Mouse (Mus musculus) midbrain, embryonic 13.5 days (tissue): ENCODE results near the gene Lefty1. TPM values are rescaled to one million over a fixed set of nuclear protein-coding genes. Genes with fewer than 3 reads are reported as not detected.

ENCODE experiments used
- ATAC-seq: fragments of 200-750 bp; cut with Nextera tagmentation; 2 replicates; pipeline ENCODE4 v1.8.0; 2017; ENCODE audit warnings: mild to moderate bottlenecking, moderate TSS enrichment, moderate library complexity
- H3K27ac ChIP-seq: fragments of 300-500 bp; sonication (generic); 2 replicates; pipeline ENCODE4 v1.5.1; 2015; ENCODE audit warnings: inconsistent platforms, mild to moderate bottlenecking, moderate library complexity
- H3K27me3 ChIP-seq: fragments of 300-500 bp; sonication (generic); 2 replicates; pipeline ENCODE4 v1.6.1; 2015; ENCODE audit warnings: mild to moderate bottlenecking, inconsistent platforms
- H3K36me3 ChIP-seq: fragments of 300-500 bp; sonication (generic); 2 replicates; pipeline ENCODE4 v1.6.1; 2015; ENCODE audit warnings: mild to moderate bottlenecking, inconsistent platforms
- H3K4me1 ChIP-seq: fragments of 300-500 bp; sonication (generic); replicated peaks from 2 replicates; pipeline ENCODE4 v1.6.1; 2015; ENCODE audit warnings: inconsistent platforms
- H3K4me2 ChIP-seq: fragments of 300-500 bp; sonication (generic); replicated peaks from 2 replicates; pipeline ENCODE4 v1.6.1; 2015; ENCODE audit warnings: moderate library complexity, mild to moderate bottlenecking, inconsistent platforms
- H3K4me3 ChIP-seq: fragments of 300-500 bp; sonication (generic); replicated peaks from 2 replicates; pipeline ENCODE4 v1.5.1; 2015; ENCODE audit warnings: mild to moderate bottlenecking, inconsistent platforms
- H3K9ac ChIP-seq: fragments of 300-500 bp; sonication (generic); replicated peaks from 2 replicates; pipeline ENCODE4 v1.6.1; 2015; ENCODE audit warnings: mild to moderate bottlenecking, inconsistent platforms
- H3K9me3 ChIP-seq: fragments of 300-500 bp; sonication (generic); 2 replicates; pipeline ENCODE4 v1.6.1; 2016; ENCODE audit warnings: mild to moderate bottlenecking, inconsistent platforms
- WGBS: fragments of 180-500 bp; shearing (Covaris S2); methylation state at CpG from one replicate; pipeline ENCODE4 v1.1.7; 2015; 5-methylcytosine and 5-hydroxymethylcytosine counted together
- polyA plus RNA-seq: library from polyadenylated mRNA; unstranded; fragments of >200 nt; fragmentation: Nextera tagmentation; extraction: Ambion mirVana; gene quantifications from 2 replicates; pipeline ENCODE4 v1.2.1, GENCODE M21; 2015

Lefty1 gene
- polyA plus RNA-seq, 1 experiment from 2014 or later = not detected

DNA sequence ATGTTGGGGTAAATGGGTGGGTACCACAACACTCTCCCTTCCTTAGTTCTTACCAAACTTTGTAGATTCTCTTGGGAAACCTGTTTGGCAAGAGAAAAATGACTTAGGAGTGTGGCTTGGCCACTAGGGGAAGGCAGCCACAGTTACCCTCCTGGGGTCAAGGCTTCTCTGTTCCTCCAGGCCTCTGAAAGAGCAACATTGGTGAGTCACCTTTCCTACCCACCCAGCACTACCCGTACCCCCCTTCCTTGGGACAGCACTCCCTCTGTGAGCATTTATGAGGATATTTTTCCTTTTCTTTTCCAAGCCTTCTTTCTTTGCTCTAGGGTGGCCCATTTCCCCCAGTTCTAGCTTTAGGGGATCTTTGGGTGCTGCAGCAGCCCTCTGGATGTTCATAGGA, 9.1 kb downstream of the Lefty1 start:
- Histone ChIP-seq H3K4me3 (no peak overlapping the region), H3K4me2 (no peak overlapping the region), H3K9me3 (no peaks in the 10 kb centered on the region), H3K27me3 (peaks cover 59% of the 10 kb centered on the region), H3K4me1 (peaks cover 25% of the 10 kb centered on the region), H3K27ac (no peak overlapping the region), H3K36me3 (no peaks in the 10 kb centered on the region), H3K9ac (no peak overlapping the region)
- 68% methylated on average over 1 of the region's 1 CpGs for WGBS
- no peak for ATAC-seq

DNA sequence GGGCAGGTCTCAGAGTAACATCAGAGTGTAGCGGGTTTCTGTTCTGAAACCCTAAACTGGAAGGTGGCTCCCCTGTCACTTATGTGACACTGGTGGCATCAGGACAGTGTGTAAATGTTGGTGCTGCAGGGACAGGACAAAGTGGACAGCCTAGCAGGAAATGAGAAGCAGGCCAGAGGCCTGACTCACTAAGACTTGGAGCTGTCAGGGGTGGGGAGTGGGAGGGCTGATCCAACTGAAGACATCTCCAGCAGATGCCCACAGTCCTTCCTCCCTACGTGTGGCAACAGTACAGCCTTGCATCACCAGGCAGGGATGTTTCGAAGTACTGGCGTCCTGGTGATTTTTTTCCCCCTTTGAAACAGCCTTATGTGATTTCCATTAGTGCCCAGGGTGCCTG, 9.7 kb downstream of the Lefty1 start:
- ATAC-seq = no peak
- H3K27me3 ChIP-seq = peaks cover 59% of the 10 kb centered on the region

DNA sequence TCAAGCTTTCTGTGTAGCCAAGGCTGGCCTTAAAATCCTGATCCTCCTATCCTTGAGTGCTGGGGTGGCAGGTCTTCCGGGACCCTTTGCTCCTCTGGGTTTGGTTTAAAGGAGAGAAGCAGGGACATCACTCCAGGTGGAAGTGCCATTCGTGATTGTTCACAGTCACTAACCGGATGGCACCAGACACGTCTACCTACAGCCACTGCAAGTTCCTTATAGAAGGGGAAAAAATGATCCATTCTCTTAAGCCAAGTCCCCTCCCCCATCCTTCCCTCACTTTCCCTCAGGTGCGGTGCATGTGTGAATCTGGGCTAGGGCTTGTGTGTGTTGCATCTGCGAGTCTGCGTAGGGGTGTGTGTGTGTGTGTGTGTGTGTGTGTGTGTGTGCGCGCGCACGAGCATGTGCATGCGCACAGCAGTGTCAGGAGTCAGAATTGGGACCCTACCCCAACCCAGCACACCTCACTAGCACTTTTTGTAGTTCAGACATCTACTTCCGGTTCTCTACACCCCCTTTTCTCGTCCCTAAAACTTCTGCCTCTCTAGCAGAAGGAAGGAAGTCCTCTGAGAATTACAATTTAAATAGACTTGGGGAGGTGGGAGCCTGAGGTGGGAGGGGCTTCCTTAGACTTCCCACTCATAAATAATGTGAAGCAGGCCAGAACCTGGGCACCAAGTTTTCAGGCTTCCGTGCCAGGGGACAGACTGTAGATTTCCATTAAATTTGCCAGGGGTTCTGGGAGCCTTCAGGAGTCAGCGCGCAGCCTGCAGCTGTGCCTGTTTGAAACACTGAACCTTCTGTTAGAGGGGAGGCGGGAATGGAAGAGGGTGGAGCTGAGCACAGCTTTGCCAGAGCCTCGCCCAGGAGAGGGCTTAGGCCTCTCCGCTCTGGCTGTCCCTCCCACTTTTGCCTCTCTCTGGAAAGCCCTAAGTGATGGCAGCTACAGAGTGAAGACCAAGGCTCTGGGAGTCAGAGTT, 10.5 kb downstream of the Lefty1 start:
- Histone ChIP-seq H3K36me3 (no peaks in the 10 kb centered on the region), H3K4me3 (no peak overlapping the region), H3K9ac (no peak overlapping the region), H3K4me1 (peaks cover 25% of the 10 kb centered on the region), H3K27me3 (peaks cover 53% of the 10 kb centered on the region), H3K4me2 (no peak overlapping the region), H3K9me3 (no peaks in the 10 kb centered on the region), H3K27ac (no peak overlapping the region)
- 27% methylated on average over 20 of the region's 20 CpGs for WGBS
- peak; percentile 62 for ATAC-seq

More for the DNA sequence above, 9.7 kb downstream of the Lefty1 start:
- H3K27ac ChIP-seq = no peak overlapping the region
- peaks cover 25% of the 10 kb centered on the region for H3K4me1 ChIP-seq
- H3K9ac ChIP-seq = no peak overlapping the region
- H3K4me3 ChIP-seq = no peak overlapping the region
- no peak overlapping the region for H3K4me2 ChIP-seq
- no peaks in the 10 kb centered on the region for H3K9me3 ChIP-seq
- no peaks in the 10 kb centered on the region for H3K36me3 ChIP-seq
- 78% methylated on average over 4 of the region's 4 CpGs for WGBS

DNA sequence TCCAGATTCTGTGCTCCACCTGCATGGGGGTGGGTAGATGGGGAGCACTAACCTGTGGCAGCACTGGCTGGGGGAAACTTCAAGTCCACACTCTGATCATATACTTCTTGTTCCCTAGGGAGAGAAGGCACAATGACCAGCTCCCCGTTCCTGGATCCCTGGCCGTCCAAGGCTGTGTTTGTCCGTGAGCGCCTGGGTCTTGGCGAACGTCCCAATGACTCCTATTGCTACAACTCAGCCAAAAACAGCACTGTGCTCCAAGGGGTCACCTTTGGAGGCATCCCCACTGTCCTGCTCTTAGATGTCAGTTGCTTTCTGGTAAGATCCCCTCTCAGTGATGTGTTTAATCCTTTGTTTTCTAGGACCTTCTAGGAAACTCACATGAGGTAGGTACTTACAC, 11.6 kb downstream of the Lefty1 start:
- ATAC-seq = no peak
- Histone ChIP-seq H3K9ac (no peak overlapping the region), H3K4me2 (no peak overlapping the region), H3K27ac (no peak overlapping the region), H3K27me3 (peaks cover 42% of the 10 kb centered on the region), H3K4me3 (no peak overlapping the region), H3K36me3 (no peaks in the 10 kb centered on the region), H3K9me3 (no peaks in the 10 kb centered on the region), H3K4me1 (peaks cover 25% of the 10 kb centered on the region)
- WGBS = 87% methylated on average over 6 of the region's 6 CpGs

DNA sequence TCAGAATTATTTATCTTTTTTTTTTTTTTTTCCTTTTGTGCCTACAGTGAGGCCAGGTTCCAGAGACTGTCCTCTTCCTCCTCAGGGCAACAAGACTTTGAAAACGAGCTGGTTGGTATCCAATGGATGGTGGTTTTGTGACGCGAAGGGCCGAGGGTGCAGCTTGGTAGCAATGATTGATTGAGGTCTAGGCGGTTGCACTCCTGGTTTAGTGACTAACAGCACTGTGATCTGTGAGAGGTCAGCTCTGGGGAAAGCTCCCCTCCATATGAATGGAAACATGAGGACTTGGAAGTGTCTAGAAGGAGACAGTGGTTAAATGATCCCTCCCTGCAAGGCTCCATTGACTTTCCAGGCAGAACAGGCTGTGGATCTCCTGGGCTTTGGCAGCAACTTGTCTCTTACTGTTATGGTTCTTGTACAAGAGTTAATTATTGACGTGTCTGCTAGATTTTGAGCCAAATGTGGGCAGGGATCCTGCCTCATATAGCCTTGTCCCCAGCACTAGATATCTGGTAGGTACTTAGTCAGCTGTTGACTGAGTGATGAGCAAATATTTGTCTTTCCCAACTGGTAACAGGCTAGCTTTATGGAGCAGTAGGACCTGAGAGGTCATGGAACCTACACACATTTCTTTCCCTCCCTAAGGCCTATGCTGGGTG, 17.4 kb downstream of the Lefty1 start:
- Histone ChIP-seq H3K4me2 (no peak overlapping the region), H3K36me3 (no peaks in the 10 kb centered on the region), H3K4me3 (no peak overlapping the region), H3K9me3 (no peaks in the 10 kb centered on the region), H3K27ac (no peak overlapping the region), H3K4me1 (no peaks in the 10 kb centered on the region), H3K27me3 (no peaks in the 10 kb centered on the region), H3K9ac (no peak overlapping the region)
- WGBS = 86% methylated on average over 6 of the region's 6 CpGs
- no peak for ATAC-seq

DNA sequence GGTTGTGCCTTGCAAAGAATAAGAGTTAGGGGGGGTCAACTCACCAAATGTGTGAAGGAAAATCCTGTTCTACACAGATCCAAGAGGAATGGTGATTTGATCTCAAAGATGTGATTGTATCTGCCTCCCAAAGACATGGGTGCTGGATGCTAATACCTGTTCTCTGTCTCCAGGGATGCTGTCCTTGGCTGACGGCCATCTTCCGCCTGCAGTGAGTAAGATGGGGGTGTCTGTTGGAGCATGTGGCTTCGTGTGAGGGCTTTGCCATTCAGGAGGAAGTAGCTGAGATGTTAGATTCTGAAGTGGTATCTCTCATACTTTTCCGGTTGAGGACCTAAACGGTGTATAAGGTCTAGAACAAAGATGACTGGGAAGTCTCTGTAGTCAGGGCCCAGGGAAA, 18.0 kb downstream of the Lefty1 start:
- 88% methylated on average over 5 of the region's 5 CpGs for WGBS
- ATAC-seq = no peak
- Histone ChIP-seq H3K9me3 (no peaks in the 10 kb centered on the region), H3K9ac (no peak overlapping the region), H3K36me3 (no peaks in the 10 kb centered on the region), H3K4me1 (no peaks in the 10 kb centered on the region), H3K4me2 (no peak overlapping the region), H3K4me3 (no peak overlapping the region), H3K27me3 (no peaks in the 10 kb centered on the region), H3K27ac (no peak overlapping the region)

DNA sequence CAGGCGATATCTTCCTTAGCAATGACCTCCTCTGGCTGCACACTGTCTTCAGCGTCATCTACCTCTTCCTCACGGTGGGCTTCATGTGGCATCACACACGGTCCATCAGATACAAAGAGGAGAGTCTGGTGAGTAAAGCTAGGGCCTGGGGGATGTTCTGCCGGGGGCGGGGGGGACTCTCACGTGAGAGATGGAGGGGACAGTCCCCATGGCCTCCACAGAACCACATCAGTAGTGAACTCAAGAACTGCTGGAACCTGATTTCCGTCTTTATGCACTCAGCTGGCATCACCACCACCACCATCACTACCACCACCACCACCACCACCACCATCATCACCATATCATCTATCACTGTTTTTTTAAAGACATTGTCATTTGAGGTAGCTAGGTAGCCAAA, 21.6 kb downstream of the Lefty1 start:
- H3K27me3 ChIP-seq = no peaks in the 10 kb centered on the region
- H3K4me3 ChIP-seq = no peak overlapping the region
- no peak overlapping the region for H3K9ac ChIP-seq
- ATAC-seq = no peak
- WGBS = 91% methylated on average over 8 of the region's 8 CpGs
- H3K27ac ChIP-seq = no peak overlapping the region
- no peaks in the 10 kb centered on the region for H3K9me3 ChIP-seq
- no peaks in the 10 kb centered on the region for H3K36me3 ChIP-seq
- no peak overlapping the region for H3K4me2 ChIP-seq
- H3K4me1 ChIP-seq = no peaks in the 10 kb centered on the region

DNA sequence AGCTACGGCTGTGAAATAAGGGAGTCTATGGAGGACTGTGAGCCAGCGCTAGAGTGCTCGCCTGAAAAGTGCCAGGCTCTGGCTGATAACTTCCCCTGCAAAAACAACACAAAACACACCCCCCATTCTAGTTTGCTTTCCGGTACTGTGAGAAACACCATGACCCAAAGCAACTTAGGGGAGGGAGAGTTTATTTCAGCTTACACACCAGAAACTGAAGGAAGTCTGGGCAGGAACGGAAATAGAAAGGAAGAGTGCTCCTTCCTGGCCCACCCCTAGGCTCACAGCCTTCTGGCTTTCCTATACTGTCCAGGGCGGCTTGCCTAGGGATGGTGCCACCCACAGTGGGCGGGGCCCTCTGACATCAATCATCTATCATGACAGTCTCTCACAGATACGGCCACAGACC, 22.2 kb downstream of the Lefty1 start:
- Histone ChIP-seq H3K4me2 (no peak overlapping the region), H3K4me1 (no peaks in the 10 kb centered on the region), H3K9me3 (no peaks in the 10 kb centered on the region), H3K4me3 (no peak overlapping the region), H3K36me3 (no peaks in the 10 kb centered on the region), H3K27me3 (no peaks in the 10 kb centered on the region), H3K9ac (no peak overlapping the region), H3K27ac (no peak overlapping the region)
- no peak for ATAC-seq
- 87% methylated on average over 8 of the region's 8 CpGs for WGBS

DNA sequence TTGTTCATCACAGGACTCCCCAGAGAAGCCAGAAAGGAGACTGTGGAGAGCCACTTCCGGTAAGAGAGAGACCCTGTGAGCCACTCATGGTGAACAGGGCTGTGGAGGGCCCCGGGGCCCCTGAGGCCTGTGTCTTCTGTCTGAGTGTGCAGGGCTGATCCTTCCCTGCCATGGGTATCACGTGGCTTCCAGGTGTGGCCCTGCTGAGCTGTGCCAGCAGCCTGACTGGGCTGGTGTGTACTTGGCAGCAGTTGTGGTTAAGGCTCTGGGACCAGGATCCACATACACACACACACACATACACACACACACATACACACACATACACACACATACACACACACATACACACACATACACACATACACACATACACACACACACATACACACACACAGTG, 23.2 kb downstream of the Lefty1 start:
- H3K27ac ChIP-seq = no peak overlapping the region
- WGBS = 90% methylated on average over 3 of the region's 3 CpGs
- H3K27me3 ChIP-seq = no peaks in the 10 kb centered on the region
- no peak overlapping the region for H3K4me3 ChIP-seq
- H3K4me1 ChIP-seq = no peaks in the 10 kb centered on the region
- no peak overlapping the region for H3K4me2 ChIP-seq
- H3K36me3 ChIP-seq = no peaks in the 10 kb centered on the region
- no peak for ATAC-seq
- no peaks in the 10 kb centered on the region for H3K9me3 ChIP-seq
- no peak overlapping the region for H3K9ac ChIP-seq

DNA sequence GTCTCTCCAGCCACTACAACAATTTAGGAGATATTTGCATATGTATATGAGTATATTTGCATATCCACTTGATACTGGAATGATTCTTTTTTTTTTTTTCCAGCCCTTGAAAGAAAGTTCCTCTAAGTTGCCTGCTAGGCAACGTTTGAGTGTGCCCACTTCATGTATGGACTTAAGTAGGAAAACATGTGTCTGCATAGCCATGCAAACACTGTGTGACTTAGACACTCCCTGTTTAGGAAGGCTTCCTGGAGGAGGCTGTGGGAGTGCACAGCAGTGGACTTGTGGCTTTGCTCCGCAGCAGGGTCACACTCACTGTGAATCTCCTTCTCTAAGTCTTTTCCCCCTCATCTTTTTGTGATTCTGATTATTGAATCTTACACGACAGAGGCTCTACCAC, 24.0 kb downstream of the Lefty1 start:
- Histone ChIP-seq H3K9me3 (no peaks in the 10 kb centered on the region), H3K27me3 (no peaks in the 10 kb centered on the region), H3K4me3 (no peak overlapping the region), H3K4me1 (no peaks in the 10 kb centered on the region), H3K9ac (no peak overlapping the region), H3K27ac (no peak overlapping the region), H3K36me3 (no peaks in the 10 kb centered on the region), H3K4me2 (no peak overlapping the region)
- ATAC-seq = no peak
- 58% methylated on average over 3 of the region's 3 CpGs for WGBS

DNA sequence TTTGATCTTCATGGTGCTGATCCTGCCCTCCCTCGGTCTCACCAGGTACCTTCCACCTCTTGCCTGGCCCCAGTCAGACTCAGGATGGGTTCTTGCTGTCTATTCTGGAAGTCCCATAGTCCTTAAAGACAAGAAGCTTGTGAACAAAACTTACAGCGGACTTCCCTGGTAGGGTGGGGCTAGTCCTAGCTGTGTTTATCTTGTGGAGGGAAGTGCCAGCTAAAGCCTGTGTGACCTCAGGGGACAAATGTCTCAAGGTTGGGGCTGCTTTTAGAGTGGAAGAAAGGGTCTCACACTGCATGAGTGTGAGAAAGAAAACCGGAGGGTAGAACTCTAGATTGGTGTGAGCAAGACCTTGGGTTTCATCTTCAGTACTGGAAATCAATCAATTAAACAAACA, 31.0 kb downstream of the Lefty1 start:
- Histone ChIP-seq H3K4me1 (no peaks in the 10 kb centered on the region), H3K36me3 (no peaks in the 10 kb centered on the region), H3K27ac (no peak overlapping the region), H3K9ac (no peak overlapping the region), H3K4me2 (no peak overlapping the region), H3K4me3 (no peak overlapping the region), H3K9me3 (no peaks in the 10 kb centered on the region), H3K27me3 (no peaks in the 10 kb centered on the region)
- WGBS = 87% methylated on average over 3 of the region's 3 CpGs
- ATAC-seq = no peak

DNA sequence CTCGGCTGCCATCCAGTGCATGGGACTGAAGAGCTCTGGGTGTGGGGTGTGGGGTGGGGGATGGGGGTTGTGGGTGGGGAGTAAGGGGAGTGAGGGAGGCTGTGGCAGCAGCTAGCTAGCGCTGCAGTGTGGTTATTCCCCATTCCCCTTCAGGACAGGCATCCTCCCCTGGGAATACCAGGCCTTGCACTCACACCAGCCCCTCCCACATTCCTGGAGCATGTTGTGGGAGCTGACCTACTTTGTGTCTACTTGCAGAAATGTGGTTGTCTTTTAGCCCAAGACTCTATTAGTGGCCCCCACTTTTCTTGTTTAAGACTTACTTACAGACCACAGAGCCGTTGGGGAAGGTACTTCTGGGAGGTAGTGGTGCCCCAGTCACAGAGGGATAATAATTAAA, 31.7 kb downstream of the Lefty1 start:
- Histone ChIP-seq H3K4me3 (no peak overlapping the region), H3K4me1 (no peaks in the 10 kb centered on the region), H3K9ac (no peak overlapping the region), H3K9me3 (no peaks in the 10 kb centered on the region), H3K36me3 (no peaks in the 10 kb centered on the region), H3K4me2 (no peak overlapping the region), H3K27ac (no peak overlapping the region), H3K27me3 (no peaks in the 10 kb centered on the region)
- 62% methylated on average over 3 of the region's 3 CpGs for WGBS
- no peak for ATAC-seq
